Mouse (Mus musculus): ENCODE data around the gene Jag2.

The Jag2 gene

DNA sequence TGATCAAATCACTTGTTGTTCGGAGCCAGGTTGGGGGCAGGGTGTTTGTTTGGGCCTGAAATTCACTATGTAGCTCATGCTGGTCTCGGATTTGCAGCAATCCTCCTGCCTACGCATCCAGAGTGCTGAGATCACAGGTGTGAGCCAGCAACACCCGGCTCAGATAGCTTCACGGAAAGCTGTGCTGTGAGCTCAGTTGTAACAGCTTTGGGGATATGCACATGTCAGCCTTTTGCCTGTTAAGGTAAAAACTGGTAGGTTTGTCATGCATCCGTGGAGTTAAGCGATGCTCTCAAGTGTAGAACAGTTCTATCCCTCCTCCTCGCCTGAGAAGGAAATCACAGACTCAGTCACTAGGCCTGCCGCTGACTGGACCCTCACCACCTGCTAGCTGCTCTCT lies 28.9 kb downstream of the Jag2 start:
- DNase-seq (ENCODE audit: low read depth), result no peak

DNA sequence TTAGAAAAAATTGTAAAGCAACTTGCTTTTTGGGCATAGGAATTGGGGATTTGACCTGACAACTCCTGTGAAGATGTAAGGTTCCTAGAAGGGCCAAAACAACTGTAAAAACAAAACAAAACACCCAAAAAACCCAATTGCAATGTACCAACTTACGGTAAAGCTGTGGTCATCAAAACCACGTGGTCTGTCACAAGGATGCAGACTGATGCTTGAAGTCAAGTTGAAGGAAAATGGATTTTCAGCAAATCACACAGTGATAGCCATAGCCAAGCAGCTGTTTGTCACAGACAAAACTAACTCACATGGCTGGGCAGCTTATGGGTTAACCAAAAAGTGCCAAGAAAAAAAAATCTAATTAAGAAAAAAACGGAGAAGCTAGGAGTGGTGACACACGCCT lies 30.6 kb downstream of the Jag2 start:
- no peak for DNase-seq (ENCODE audit: low read depth)

DNA sequence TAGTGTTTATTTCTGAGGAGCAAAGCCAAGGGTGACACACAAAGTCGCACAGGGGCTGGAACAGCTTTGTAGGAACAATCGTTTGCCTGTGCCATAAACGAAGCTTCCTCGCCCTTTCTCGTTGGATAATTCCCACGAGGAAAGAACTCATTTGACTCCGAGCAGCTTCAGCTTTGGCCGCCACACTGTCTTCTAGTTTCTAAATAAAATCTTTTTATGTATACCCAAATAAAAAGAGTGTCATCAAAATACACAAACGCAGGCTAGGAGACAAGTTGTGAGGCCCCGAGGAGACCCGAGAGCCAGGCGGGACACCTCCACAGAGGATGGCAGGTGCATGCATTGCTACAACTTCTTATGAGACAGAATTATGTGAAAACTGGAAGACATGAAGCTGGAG lies 31.2 kb downstream of the Jag2 start:
- DNase-seq (ENCODE audit: low read depth), result no peak

- DNase-seq (ENCODE audit: low read depth), result peak; percentile 46
Measured at GRCm38 (mm10) chr12:112897522-112898212, 31.9 kb downstream of the Jag2 start.

GRCm38 (mm10) chr12:112894969-112895368 lies 34.6 kb downstream of the Jag2 start:
- no peak for DNase-seq (ENCODE audit: low read depth)

GRCm38 (mm10) chr12:112894303-112894884 lies 35.2 kb downstream of the Jag2 start:
- DNase-seq (ENCODE audit: low read depth), result peak; percentile 10

DNA sequence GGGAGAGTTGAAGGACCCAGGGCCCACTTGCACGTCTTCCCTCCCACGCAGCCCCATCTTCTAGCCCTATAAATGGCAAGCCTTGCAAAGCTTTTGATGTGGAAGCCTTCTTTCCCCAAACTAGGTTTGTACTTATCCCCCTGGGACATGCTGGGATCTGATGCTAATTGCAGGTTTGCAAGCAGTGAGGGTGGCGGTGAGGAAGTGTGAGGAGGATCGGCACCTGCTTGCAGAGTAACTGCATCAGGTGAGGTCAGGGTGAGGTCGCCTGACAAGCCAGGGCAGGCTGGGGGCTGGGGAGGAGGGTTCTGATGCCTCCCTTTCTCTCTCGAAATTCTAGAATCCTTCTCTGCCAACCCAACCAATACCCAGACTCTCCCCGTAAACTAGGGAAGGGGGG lies 44.1 kb downstream of the Jag2 start:
- no peak for DNase-seq (ENCODE audit: low read depth)

DNA sequence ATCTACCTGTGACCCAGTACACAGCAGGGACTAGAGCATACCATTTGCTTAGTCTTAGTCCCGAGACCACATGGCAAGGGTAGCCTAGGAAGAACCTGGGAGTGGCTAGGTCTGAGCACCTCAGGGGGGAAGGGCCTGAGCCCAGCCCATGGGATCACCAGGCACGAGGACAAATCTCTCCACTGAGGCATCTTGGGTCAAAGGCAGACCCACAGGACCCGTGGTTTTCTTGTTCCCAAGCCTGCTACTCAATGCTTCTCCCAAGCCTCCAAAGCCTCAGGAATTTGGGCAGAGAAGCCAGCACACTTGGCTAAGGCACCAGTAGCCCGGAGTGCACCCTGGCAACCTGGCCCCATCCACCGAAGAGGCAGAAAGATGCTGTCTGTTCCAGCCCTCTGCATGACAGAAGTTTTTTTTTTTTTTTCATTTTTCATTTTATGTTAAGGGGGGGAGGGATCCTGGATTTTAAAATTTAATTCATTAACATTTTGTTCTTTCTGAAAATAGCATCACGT lies 48.2 kb downstream of the Jag2 start:
- peak; percentile 17 for DNase-seq (ENCODE audit: low read depth)

DNA sequence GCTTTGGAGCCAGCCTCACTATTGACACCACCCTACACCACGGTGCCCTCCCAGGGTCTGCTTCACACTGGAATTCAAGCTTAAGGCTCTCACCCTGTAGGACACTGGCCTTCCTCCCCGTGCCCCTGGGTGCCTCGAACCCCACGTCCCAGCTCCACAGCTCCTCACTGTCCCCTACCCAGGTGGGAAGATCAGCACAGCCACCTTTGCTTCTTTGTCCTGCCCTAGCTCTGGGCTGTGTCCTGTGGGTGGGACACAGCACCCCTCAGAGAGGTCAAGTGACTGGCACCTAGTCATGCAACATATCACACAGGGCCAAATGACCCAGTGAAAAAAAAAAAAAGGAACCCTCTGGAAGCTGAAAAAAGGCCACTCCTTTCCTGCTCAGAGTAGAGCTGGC lies 48.9 kb downstream of the Jag2 start:
- DNase-seq (ENCODE audit: low read depth), result no peak

DNA sequence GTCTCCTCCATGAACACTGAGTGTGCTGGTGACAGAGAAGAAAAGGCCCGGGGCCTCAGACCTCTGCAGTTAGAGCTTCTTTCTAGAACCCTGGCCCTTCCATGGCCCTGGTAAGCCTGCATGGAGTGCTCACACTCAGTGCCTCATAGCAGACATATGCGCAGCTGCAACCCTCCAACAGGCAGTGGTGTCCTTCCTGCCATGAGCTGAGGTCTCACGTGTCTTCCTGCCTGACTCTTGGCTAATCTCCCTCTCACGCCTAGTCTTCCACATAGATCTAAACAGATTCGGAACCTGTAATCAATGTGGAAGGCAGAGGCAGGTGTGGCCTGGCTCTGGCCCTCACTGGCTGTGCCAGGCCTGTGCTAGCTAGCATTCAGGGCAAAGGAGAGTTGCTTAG lies 49.8 kb downstream of the Jag2 start:
- peak; percentile 67 for DNase-seq (ENCODE audit: low read depth)

- DNase-seq (ENCODE audit: low read depth), result peak; percentile 58
Measured at GRCm38 (mm10) chr12:112877607-112878020, 52.0 kb downstream of the Jag2 start.

DNA sequence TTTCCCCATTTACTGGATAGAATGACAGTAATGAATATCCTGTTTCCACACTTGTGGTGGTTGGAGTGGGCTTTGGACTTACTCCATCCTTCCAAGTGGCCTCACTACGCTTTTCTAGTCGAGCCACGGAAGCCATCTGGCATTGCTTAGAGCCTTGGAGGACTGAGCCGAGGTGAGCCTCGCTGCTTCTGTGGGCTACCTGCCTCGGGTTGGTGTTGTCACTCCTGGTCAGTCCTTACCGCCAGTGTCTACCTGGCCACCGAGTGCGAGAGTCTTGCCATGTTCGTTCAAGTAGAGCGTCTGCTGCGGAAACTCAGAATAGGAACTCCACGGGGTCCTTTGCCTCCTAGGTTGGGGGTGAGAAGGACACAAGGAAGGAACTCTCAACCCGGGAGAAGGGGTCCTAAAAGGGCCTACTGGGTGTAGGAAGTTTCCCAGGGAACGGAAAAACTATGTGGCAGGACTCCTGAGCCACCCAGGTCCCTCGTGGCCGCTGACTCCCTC lies 52.5 kb downstream of the Jag2 start:
- peak; percentile 50 for DNase-seq (ENCODE audit: low read depth)

DNA sequence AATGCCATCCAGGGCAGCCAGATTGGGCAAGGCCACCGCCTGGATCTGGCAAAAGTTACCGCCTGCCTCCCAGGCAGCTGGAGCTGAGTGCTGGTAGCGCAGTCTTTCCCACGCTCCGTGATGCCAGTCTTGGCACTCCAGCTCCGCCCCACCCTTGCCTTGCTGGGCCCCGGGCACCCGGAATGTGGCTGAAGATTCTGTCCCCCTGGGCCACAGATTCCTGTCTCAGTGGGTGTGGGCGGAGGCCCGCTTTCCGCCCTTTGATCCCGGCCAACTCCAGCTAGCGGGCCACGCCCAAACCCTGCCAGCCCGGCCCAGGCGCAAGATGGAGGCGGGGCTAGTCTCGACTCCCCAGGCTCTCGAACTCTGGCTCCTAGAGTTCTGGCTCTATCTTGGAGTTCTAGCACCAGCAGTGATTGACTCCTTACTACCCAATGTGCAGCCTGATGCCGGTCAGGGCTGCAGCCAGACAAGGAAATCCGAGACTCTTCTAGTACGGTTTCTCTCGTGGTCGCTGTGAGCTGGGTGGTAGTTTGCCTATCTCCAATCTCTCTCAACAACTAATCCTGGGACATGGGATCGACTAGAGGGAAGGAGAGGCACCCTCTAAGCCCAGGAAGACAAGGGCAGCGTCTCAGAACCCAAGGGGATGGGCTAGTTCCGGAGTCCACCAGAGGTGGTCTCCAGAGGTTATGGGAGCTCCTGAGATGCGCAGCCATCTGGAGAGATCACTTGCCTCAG lies 53.1 kb downstream of the Jag2 start:
- peak; percentile 70 for DNase-seq (ENCODE audit: low read depth)

- DNase-seq (ENCODE audit: low read depth), result peak; percentile 90
Measured at GRCm38 (mm10) chr12:112875225-112876013, 54.2 kb downstream of the Jag2 start.

DNA sequence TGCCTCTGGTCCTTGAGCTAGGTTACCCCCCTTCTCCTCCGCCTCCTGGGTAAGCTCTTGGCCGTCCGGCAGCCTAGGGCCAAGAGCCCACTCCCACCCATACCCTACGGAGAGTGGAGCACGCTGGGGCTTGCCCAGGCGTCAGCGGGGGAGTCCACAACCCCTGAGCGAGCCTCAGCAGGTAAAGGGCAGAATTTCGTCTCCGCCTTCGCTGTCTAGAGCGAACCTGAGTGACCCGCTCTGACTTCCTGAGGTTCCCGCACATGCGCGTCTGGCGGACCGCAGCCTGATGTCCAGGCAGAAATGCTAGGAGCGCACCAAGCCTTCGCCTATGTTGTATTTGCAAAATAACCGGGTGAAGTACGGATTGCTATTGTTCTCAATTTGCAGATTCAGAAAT lies 55.4 kb downstream of the Jag2 start:
- DNase-seq (ENCODE audit: low read depth), result peak; percentile 33

- DNase-seq (ENCODE audit: low read depth), result peak; percentile 91
Measured at GRCm38 (mm10) chr12:112873452-112874190, 56.0 kb downstream of the Jag2 start.

DNA sequence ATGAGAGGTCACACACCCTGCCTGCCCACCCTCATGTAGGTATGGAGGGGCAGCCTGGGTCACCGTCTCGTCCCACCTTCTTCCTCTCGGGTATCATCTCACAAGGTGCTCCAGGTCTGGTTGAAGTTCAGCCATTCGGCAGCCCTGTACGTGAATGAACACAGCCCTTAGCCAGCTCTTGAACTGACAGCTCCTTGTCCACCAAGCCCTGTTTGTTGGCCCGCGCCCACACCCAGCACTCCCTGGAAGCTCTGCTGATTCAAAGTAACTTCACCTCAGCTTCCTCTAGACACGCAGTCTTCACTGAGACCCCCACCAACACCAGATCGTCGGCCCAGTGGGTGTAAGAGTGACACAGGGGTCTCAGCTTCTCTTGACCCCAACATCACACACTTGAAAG lies 56.6 kb downstream of the Jag2 start:
- no peak for DNase-seq (ENCODE audit: low read depth)

DNA sequence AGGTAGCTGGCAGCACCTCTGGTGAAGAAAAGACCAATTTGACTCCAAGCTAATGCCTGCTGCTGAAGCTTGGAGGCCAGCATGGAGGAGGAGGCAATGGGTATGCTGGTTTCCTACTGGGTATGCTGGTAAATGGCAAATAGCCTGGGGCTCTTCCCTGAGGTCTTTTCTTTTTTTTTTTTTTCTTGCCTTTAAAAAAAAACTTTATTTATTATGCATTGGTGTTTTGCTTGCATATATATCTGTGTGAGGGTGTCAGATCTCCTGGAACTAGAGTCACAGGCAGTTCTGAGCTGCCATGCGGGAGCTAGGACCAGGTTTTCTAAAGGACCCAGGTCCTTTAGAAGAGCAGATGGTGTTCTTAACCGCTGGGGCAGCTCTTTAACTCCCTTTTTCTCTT lies 58.3 kb downstream of the Jag2 start:
- no peak for DNase-seq (ENCODE audit: low read depth)

DNA sequence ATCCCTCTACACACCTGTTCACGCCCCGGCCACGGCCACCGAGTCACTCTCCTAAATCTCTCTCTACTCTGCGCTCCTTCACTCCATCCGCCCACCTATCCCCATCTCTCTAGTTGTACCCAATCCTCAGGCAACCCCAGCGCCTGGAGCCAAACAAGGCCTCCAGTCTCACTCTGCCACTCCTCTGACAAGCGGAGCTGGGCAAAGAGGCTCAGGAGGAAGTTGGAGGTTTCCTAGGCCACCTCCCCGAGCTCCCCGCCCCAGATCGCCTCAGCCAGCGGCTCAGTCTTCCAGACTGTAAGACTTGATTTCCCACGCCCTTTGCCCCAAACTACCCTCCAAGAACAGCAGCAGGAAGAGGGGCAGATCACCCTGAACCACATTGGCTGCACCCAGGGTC lies 58.8 kb downstream of the Jag2 start:
- peak; percentile 65 for DNase-seq (ENCODE audit: low read depth)

DNA sequence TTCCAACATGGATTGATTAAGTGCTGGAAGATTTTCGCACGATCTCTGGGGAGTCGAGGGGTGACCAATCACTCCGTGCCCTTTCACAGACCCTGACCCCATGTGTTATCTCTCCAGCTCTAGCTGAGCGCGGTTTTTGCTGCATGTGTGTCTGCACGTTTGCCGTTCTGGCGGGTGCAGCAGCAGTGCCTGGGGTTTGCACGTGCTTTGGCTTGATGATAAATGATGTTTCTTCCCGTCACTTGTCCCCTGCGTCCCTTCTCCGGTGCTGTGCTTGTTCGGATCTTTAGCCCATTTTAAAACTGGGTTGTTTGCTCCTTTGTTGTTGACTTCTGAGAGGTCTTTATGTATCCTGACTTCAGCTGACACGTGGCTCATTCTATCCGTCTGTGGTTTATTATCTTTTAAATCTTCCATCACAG lies 59.8 kb downstream of the Jag2 start:
- peak; percentile 66 for DNase-seq (ENCODE audit: low read depth)
